Mouse (Mus musculus) ES-Bruce4 (cell line): Measurements from ENCODE around the gene Lrmda.

Experiments
- CTCF ChIP-seq: IDR thresholded peaks from one replicate; pipeline ENCODE4 v1.8.1; 2011; ENCODE audit warnings: low read depth, low read length
- POLR2A ChIP-seq: IDR thresholded peaks from one replicate; pipeline ENCODE4 v1.8.1; 2011; ENCODE audit warnings: low read length; ENCODE audit not compliant: insufficient read depth

GRCm38 (mm10) chr14:22260033-22260419 is 240.5 kb downstream of the Lrmda start:
- no peak for TF ChIP-seq CTCF
- TF ChIP-seq POLR2A: no peak
